Mouse (Mus musculus) lung, postnatal 0 days (tissue): ENCODE results near the gene Snai1.

Source experiments
- CTCF ChIP-seq: IDR thresholded peaks from 2 replicates; pipeline ENCODE4 v1.5.1; 2016; ENCODE audit warnings: antibody characterized with exemption, mild to moderate bottlenecking
- EP300 ChIP-seq: IDR thresholded peaks from 2 replicates; pipeline ENCODE4 v1.6.1; 2016; ENCODE audit warnings: antibody characterized with exemption, mild to moderate bottlenecking, control low read depth

- TF ChIP-seq CTCF: no peak
- no peak for TF ChIP-seq EP300
Observed at GRCm38 (mm10) chr2:167568112-167568511, 30.1 kb downstream of the Snai1 start.
